ENCODE assay signal across 12 mouse cellular contexts in the genomic region with DNA sequence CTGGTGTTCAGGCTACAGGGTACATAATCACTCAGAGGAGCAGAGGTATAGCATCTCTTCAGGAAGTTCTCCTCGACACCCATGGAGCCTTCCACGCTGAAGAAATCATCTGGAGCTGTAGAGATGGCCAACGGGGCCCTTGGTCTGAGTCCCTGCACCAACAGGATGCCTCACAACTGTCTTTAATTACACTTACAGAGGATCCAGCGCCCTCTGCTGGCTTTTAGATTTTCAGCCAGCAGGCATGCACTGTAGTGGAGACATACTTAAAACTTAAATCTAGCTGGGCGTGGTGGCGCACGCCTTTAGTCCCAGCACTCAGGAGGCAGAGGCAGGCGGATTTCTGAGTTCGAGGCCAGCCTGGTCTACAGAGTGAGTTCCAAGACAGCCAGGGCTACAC. TPM values are rescaled to one million over a fixed set of nuclear protein-coding genes. Genes with fewer than 3 reads are reported as not detected.
DNase-seq lines count a peak whose midpoint lies in the region; ATAC-seq and TF ChIP-seq lines count a peak whose summit lies in the region.
"Had no signal": no experiment of that assay in that cellular context is flagged by ENCODE, and none has a peak within 500 bp of the region (broad histone marks: within the 10 kb centered on the region; RNA-seq: fewer than 3 reads in every experiment).

No protein-coding gene starts in this region.

- H3K27ac ChIP-seq in kidney, postnatal 0 days = peak overlapping the region; percentile 50; the same call in 1 of the 2 replicates
- H3K27ac ChIP-seq in hindbrain, postnatal 0 days = no peak overlapping the region
- no peak overlapping the region for H3K27ac ChIP-seq in midbrain, embryonic 16.5 days (ENCODE audit: low read length)
- H3K27ac ChIP-seq: embryonic facial prominence, embryonic 13.5 days; kidney, embryonic 15.5 days; lung, embryonic 15.5 days had no signal

- H3K9ac ChIP-seq in kidney, postnatal 0 days (ENCODE audit: low read depth, low read length) = no peak overlapping the region
- H3K9ac ChIP-seq in hindbrain, postnatal 0 days (replicated peaks; ENCODE audit: low read length) = no peak overlapping the region
- H3K9ac ChIP-seq in midbrain, embryonic 16.5 days (ENCODE audit: low read depth, low read length) = no peak overlapping the region
- H3K9ac ChIP-seq: embryonic facial prominence, embryonic 13.5 days; kidney, embryonic 15.5 days; lung, embryonic 15.5 days had no signal

- no peaks in the 10 kb centered on the region for H3K9me3 ChIP-seq in kidney, postnatal 0 days (replicated peaks; ENCODE audit: low read length)
- H3K9me3 ChIP-seq in hindbrain, postnatal 0 days (ENCODE audit: low read length) = no peaks in the 10 kb centered on the region
- H3K9me3 ChIP-seq in midbrain, embryonic 16.5 days (replicated peaks; ENCODE audit: control insufficient read depth, low read length, poor library complexity, severe bottlenecking) = no peaks in the 10 kb centered on the region
- H3K9me3 ChIP-seq: embryonic facial prominence, embryonic 13.5 days; kidney, embryonic 15.5 days; lung, embryonic 15.5 days had no signal

- whole genome bisulfite sequencing in kidney, postnatal 0 days = 94% methylated on average over 9 of the region's 9 CpGs
- 91% methylated on average over 9 of the region's 9 CpGs for WGBS in hindbrain, postnatal 0 days
- 87% methylated on average over 9 of the region's 9 CpGs for WGBS in midbrain, embryonic 16.5 days

- TF ChIP-seq CTCF in kidney, postnatal 0 days (IDR thresholded peaks at IDR 0.05; ENCODE audit: low read depth) = peak; percentile 40; the same call in 1 of the 2 replicates
- no peak for TF ChIP-seq CTCF in hindbrain, postnatal 0 days (IDR thresholded peaks at IDR 0.05; ENCODE audit: low read depth)

- no peak for ATAC-seq in kidney, postnatal 0 days (replicated peaks; ENCODE audit: low FRiP score, low read depth)
- ATAC-seq in hindbrain, postnatal 0 days = no peak
- ATAC-seq in midbrain, embryonic 16.5 days = no peak

- no peak overlapping the region for H3K4me3 ChIP-seq in kidney, postnatal 0 days (replicated peaks; ENCODE audit: low read depth, low read length)
- no peak overlapping the region for H3K4me3 ChIP-seq in hindbrain, postnatal 0 days (ENCODE audit: low read length)
- no peak overlapping the region for H3K4me3 ChIP-seq in midbrain, embryonic 16.5 days (ENCODE audit: low read depth, low read length)
- H3K4me3 ChIP-seq: embryonic facial prominence, embryonic 13.5 days; kidney, embryonic 15.5 days; lung, embryonic 15.5 days had no signal

- H3K4me1 ChIP-seq in kidney, postnatal 0 days (replicated peaks; ENCODE audit: insufficient read depth, low read length) = no peaks in the 10 kb centered on the region
- H3K4me1 ChIP-seq in hindbrain, postnatal 0 days (ENCODE audit: insufficient read depth, low read length) = no peaks in the 10 kb centered on the region
- H3K4me1 ChIP-seq in midbrain, embryonic 16.5 days (ENCODE audit: control insufficient read depth, insufficient read depth, low read length) = no peaks in the 10 kb centered on the region
- H3K4me1 ChIP-seq: embryonic facial prominence, embryonic 13.5 days; kidney, embryonic 15.5 days; lung, embryonic 15.5 days had no signal

- no peaks in the 10 kb centered on the region for H3K27me3 ChIP-seq in kidney, postnatal 0 days (ENCODE audit: insufficient read depth, low read length)
- no peaks in the 10 kb centered on the region for H3K27me3 ChIP-seq in hindbrain, postnatal 0 days (ENCODE audit: insufficient read depth, low read length)
- no peaks in the 10 kb centered on the region for H3K27me3 ChIP-seq in midbrain, embryonic 16.5 days (ENCODE audit: control insufficient read depth, insufficient read depth, low read depth, low read length)
- H3K27me3 ChIP-seq: embryonic facial prominence, embryonic 13.5 days; kidney, embryonic 15.5 days; lung, embryonic 15.5 days had no signal

- H3K36me3 ChIP-seq in kidney, postnatal 0 days (ENCODE audit: insufficient read depth, low read length) = peaks cover 64% of the 10 kb centered on the region
- H3K36me3 ChIP-seq in hindbrain, postnatal 0 days (ENCODE audit: insufficient read depth, low read length) = peaks cover 52% of the 10 kb centered on the region
- peaks cover 37% of the 10 kb centered on the region for H3K36me3 ChIP-seq in midbrain, embryonic 16.5 days (ENCODE audit: control insufficient read depth, insufficient read depth, low read length)

- H3K4me2 ChIP-seq in kidney, postnatal 0 days (ENCODE audit: low read length) = no peak overlapping the region
- H3K4me2 ChIP-seq in hindbrain, postnatal 0 days (ENCODE audit: low read depth, low read length) = no peak overlapping the region
- no peak overlapping the region for H3K4me2 ChIP-seq in midbrain, embryonic 16.5 days (ENCODE audit: low read length)
- H3K4me2 ChIP-seq: embryonic facial prominence, embryonic 13.5 days; kidney, embryonic 15.5 days; lung, embryonic 15.5 days had no signal

- DNase-seq in kidney, postnatal 0 days (ENCODE audit: low spot score) = peak; percentile 11
- DNase-seq in kidney, adult 11 months = no peak
- DNase-seq in CD4-positive helper T cell, adult 2 months (ENCODE audit: low read depth, low spot score) = peak; percentile 49
- peak; percentile 85 for DNase-seq in R1 (ENCODE audit: low read depth, low spot score)
- DNase-seq in lung, postnatal 36 days = peak; percentile 34
- no peak for DNase-seq in cerebellum, adult 11 months
- DNase-seq in hindbrain, postnatal 0 days (ENCODE audit: low spot score) = no peak
- DNase-seq: adrenal gland, postnatal 25 days had no signal

RNA-seq across cellular contexts. Expression of a gene that starts 18.0 kb away (rescaled TPM):
- polyA plus RNA-seq in kidney, postnatal 0 days (2015; fragmentation: Nextera tagmentation; extraction: Ambion mirVana) = 0.66 and 0.71 TPM in 2 replicates
- 2.3 and 4.3 TPM in 2 replicates for total RNA-seq in hindbrain, postnatal 0 days (2014; rRNA removed)
- 3.1 and 3.4 TPM in 2 replicates for polyA plus RNA-seq in hindbrain, postnatal 0 days (2015; fragmentation: Nextera tagmentation; extraction: Ambion mirVana)
- polyA plus RNA-seq in midbrain, embryonic 16.5 days (2015; fragmentation: Nextera tagmentation; extraction: Ambion mirVana) = 2.3 and 3.2 TPM in 2 replicates

RNA-seq across cellular contexts. Expression of a gene that starts 25.2 kb away (rescaled TPM):
- 43.5 and 47.7 TPM in 2 replicates for polyA plus RNA-seq in kidney, postnatal 0 days (2015; fragmentation: Nextera tagmentation; extraction: Ambion mirVana)
- total RNA-seq in hindbrain, postnatal 0 days (2014; rRNA removed) = 0.37 TPM in 1 of 2 replicates, not detected in the other
- polyA plus RNA-seq in hindbrain, postnatal 0 days (2015; fragmentation: Nextera tagmentation; extraction: Ambion mirVana) = 1.7 and 1.9 TPM in 2 replicates
- 0.82 and 0.85 TPM in 2 replicates for polyA plus RNA-seq in midbrain, embryonic 16.5 days (2015; fragmentation: Nextera tagmentation; extraction: Ambion mirVana)

RNA-seq across cellular contexts. Expression of a gene that starts 52.8 kb away (rescaled TPM):
- 33.8 and 34.0 TPM in 2 replicates for polyA plus RNA-seq in kidney, postnatal 0 days (2015; fragmentation: Nextera tagmentation; extraction: Ambion mirVana)
- 35.7 and 41.8 TPM in 2 replicates for total RNA-seq in hindbrain, postnatal 0 days (2014; rRNA removed)
- polyA plus RNA-seq in hindbrain, postnatal 0 days (2015; fragmentation: Nextera tagmentation; extraction: Ambion mirVana) = 19.5 TPM in 2 replicates
- 23.2 TPM in 2 replicates for polyA plus RNA-seq in midbrain, embryonic 16.5 days (2015; fragmentation: Nextera tagmentation; extraction: Ambion mirVana)

RNA-seq across cellular contexts. Expression of a gene that starts 53.9 kb away (rescaled TPM):
- 0.56 and 0.76 TPM in 2 replicates for polyA plus RNA-seq in kidney, postnatal 0 days (2015; fragmentation: Nextera tagmentation; extraction: Ambion mirVana)
- 1.9 and 3.4 TPM in 2 replicates for total RNA-seq in hindbrain, postnatal 0 days (2014; rRNA removed)
- polyA plus RNA-seq in hindbrain, postnatal 0 days (2015; fragmentation: Nextera tagmentation; extraction: Ambion mirVana) = 1.7 and 2.2 TPM in 2 replicates
- 1.6 and 2.1 TPM in 2 replicates for polyA plus RNA-seq in midbrain, embryonic 16.5 days (2015; fragmentation: Nextera tagmentation; extraction: Ambion mirVana)

RNA-seq across cellular contexts. Expression of a gene that starts 57.0 kb away (rescaled TPM):
- polyA plus RNA-seq in kidney, postnatal 0 days (2015; fragmentation: Nextera tagmentation; extraction: Ambion mirVana) = 7.1 and 8.3 TPM in 2 replicates
- total RNA-seq in hindbrain, postnatal 0 days (2014; rRNA removed) = 10.1 and 16.5 TPM in 2 replicates
- polyA plus RNA-seq in hindbrain, postnatal 0 days (2015; fragmentation: Nextera tagmentation; extraction: Ambion mirVana) = 4.5 and 4.7 TPM in 2 replicates
- polyA plus RNA-seq in midbrain, embryonic 16.5 days (2015; fragmentation: Nextera tagmentation; extraction: Ambion mirVana) = 5.3 and 8.5 TPM in 2 replicates

Comparison
In these comparisons a context has a peak if more than half of its experiments do, and no peak if none do; other contexts are left out.
1. DNase-seq: peak in kidney, postnatal 0 days (single experiment), CD4-positive helper T cell, adult 2 months (single experiment), R1 (single experiment) and lung, postnatal 36 days (single experiment); none in kidney, adult 11 months (single experiment), cerebellum, adult 11 months (single experiment) and hindbrain, postnatal 0 days (single experiment).
2. RNA of a gene that starts 25.2 kb away (polyA plus RNA-seq): 43.5 to 47.7 TPM in kidney, postnatal 0 days; 1.7 to 1.9 TPM in hindbrain, postnatal 0 days and 0.82 to 0.85 TPM in midbrain, embryonic 16.5 days; every median in the first group is over 10 times any median in the second.